Mouse (Mus musculus): ENCODE results near the gene Tbc1d24.

The Tbc1d24 gene

DNA sequence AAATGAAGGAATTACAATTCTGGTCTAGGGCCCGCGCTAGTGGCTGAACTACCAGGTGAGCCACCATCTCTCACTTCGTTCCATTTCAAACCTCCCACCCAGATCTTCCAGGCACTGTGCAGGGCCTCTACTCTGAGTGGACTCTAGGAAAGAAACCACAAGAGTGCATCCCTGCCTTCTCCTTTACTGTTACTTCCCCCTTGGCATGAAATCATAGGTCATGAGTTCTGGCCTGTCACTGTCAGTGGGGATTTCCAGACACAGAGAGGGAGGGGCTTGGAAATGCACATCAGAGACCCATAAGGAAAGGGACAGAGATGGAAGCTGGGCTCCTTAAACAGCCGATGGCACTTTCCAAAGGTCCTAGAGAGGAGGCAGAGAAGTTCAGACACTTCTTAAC, 33.6 kb downstream of the Tbc1d24 start:
- DNase-seq: peak; percentile 95

DNA sequence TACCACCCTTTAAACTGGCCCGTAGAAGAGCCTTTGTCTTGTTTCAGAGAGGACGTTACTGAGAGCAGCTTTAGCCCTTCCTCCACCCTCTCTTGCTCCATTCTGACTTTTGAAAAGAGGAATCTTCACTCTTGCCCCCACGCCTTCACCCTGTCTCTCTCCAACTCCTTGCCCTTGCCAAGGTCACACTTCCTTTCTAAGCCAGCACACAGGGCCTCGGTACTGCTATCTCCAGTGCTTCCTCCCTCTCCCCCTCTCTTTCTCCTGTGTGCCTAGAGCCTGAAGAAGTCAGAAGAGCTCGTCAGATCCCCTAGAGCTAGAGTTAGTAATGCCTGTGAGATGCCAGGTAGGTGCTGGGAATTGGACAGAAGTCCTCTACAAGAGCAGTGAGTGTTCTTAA, 34.6 kb downstream of the Tbc1d24 start:
- peak; percentile 94 for DNase-seq

DNA sequence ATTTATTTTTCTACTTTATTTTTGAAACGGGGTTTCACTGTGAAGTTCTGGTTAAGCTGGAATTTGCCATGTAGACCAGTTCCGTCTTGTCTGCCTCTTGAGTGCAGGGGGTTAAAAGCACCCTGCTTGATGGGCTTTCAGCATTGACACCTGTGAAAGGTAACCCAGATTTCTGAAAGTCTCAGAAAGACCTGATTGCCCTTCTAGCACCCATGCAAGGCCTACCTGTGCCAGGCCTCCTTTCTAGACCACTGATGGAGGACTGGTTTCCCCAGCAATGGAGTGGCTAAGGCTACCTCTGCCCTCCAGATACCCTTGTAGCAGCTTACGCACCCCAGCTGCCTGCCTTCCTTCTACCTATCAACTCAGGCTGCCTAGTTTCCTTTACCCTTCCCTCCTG, 35.2 kb downstream of the Tbc1d24 start:
- peak; percentile 91 for DNase-seq

DNA sequence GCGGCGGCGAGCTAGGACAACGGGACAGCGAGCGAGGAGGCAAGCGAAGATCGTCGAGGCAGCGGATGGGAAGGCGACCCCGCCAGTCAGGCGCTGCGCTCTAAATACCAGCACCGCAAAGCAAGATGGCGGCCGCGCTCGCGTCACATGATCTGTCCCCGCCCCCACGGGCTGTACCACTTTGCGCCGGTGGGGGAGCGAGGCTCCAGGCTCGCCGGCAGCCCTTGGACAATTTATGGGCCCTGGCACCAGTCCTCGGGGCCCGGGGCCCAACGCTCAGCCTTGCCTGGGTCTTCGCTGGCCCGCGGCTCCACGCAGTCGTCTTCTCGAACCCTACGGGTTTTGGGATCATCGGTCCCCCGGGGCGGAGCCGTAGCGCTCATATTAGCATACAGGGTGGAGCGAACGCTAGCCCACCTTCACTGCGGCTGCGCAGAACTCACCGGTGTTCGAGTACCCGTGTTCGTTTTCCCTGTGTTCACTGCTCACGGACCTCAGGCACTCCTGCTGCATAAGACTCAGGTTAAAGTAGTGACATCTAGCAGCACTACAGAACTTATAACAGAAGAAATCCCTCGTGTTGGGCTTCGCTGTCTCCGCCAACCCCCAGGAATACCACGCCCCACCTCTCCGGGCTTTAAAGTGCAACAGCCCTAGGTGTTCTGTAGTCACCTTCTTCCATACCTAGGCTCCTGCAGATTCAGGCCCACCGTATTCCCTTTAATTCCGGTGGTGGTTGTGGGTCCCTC, 35.9 kb downstream of the Tbc1d24 start, which contains the start of gene Atp6v0c:
TSS of gene Atp6v0c (minus strand) at position 386 of the 749 bp plus-strand sequence.
- peak; percentile 100 for DNase-seq

DNA sequence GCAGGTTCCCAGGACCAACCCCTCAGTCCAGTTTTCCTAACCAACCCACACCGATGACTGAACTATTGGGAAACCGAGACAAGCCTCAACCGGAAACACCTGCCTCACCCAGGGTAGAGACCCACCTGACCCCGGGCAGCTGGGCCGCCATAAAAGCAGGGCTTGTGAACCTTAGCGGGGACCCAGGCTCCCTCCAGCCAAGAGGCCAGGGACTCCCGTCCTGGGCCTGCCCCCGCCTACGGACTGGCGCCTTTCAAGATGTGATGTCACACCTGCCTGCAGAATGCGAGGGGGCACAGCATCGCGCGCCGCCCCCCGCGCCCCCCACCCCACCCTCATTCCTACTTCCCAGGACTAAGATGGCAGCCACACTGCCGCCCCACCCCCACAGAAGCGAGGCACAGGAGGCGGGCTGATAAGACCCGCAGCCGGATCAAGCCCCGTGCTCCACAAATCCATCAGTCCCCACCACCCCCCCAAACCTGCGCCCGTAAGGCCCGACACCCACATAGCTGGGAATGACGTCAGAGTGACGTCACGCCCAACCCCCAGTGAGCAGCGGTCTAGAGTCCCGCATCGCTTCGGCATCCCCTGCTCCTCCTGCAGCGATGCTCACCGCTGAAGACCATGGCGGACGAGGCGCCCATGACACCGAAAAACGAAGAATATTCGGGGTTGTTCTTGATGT, 36.6 kb downstream of the Tbc1d24 start:
- DNase-seq: peak; percentile 98

DNA sequence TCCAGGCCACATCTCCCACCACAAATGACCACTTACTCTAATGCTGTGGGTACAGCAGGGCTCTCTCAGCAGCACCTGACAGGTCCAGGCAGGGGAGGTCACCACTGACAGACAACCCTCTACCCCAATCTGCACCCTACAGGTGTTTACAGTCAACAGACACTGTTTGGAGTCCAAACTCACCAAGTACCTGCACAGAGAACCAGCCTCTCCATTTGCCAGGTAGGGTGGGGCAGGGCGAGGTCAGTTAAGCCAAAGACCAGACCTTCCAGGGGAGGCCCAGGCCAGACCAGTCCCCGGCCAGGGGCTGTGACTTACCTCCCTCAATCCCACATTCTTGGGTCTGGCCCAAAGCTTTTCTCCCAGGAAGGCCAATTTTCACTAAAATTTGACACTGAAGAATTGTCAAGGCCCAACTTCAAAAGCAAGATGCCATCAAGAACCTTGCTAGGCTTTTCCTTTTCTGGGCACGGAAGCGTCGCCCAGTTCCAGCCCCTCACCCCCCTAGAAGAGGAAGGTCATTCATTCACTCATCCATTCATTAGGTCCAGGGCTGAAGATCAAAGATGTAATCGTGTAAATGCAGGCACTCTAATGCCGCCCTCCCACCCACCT, 37.4 kb downstream of the Tbc1d24 start:
- DNase-seq: peak; percentile 93

DNA sequence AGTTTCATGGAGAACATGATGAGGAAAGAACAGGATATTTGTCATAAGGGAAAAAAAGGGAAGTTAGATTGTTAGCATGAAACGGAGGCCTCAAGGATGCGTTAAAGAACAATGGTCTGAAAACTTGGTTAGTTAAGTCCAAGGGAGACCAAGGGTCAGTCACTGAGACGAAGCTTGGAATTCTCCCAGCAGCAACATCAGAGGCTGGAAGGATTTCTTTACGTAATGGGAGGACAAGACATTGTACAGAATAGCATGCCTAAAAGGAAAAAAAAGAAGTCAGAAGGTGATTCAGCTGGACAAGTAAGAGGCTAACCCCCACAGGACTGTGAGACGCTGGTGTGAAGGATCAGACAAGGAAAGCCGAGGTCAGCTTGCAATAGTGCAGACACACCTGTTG, 38.2 kb downstream of the Tbc1d24 start:
- no peak for DNase-seq

DNA sequence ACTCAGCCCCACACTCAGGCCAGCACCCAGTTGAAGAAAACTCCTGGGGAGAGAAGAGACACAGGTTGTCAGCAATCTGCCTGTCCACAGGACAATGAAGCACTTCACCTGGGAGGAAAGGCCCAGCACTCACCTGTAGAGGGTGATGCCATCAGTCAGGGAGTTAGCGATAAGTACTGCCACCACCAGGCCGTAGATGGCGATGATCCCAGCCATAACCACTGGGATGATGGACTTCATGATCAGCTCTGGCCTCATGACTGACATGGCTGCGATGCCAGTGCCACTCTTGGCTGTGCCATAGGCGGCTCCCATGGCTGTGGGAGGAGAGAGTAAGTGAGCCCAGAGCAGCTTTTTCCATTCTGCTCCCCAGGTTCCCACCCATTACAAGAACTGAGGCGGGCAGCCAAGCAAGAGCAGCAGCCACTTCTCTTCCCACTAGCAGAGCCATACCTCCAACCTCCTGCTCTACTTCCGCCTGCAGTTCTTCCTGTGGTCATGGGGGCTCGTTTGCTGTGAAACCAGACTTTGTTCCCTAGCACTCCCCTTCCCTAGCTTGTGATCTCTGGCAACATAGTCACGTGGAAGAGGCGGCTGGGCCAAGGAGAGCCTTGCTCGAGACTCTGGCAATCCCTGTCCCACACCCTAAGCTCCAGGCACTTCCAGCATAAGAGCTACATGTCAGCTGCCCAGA, 40.6 kb downstream of the Tbc1d24 start:
- peak; percentile 97 for DNase-seq

DNA sequence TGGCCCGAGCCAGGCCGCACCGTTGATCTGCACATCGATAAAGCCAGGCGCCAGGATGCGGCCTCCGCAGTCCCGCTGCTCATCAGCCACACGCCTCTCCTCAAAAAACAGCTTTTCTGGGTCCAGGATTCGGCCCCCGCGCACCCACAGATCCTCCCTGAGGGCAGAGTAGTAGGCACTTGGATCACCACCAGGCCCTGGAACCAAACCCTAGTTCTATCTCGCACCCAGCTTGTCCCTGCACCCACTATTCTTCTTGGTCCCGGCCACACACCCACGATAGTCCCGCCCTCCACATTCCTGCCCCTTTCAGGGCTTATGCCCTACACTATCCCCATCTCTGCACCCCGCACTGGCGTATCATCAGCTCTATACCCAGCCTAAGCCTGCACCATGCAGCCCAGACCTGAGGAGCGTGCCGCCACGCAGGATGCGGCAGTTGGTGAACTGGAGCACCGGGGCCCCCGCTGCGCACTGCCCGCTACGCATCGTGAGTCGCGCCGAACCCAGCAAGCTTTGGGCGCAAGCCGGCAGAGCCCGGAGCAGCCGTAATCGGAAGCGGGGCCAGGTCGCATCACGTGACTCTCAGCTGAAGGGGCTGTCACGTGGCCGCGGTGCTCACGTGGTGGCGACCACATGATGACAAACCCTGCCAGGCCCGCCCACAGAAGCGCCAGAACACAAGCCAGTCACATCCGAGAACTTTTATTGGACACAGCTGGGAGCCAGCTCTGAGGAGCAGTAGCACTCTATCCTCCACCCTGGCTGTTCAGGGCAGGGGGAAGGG, 42.0 kb downstream of the Tbc1d24 start, which contains the start of gene Amdhd2:
TSS of gene Amdhd2 (minus strand) at position 591 of the 787 bp plus-strand sequence.
- peak; percentile 100 for DNase-seq

DNA sequence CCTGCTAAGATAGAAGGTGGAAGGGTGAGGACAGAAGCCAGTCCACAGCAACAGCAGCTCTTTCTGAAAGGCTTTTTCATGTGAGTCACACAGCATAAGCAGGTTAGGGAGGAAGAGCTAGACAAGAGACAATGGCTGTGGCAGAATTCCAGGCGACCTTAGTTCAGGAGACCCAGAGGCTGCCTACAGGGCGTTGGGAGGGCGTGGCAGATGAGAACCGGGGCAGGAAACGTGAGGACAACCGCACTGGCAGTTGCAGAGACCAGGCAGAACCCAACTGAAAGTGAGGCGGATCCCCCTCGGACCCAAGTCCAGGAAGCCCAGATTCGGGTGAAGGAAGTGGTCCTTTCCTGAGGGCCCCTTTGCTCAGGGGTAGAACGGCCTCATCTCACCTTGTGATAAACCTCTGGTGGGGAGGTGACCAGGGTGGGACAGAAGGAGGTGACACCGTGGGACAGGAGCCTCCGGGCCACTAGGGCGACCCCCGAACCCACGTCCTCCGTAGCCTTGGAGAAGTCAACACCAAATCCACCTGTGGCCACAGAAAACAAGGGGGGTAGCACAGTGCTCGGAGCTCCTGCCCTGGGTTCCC, 42.7 kb downstream of the Tbc1d24 start:
- peak; percentile 96 for DNase-seq

DNA sequence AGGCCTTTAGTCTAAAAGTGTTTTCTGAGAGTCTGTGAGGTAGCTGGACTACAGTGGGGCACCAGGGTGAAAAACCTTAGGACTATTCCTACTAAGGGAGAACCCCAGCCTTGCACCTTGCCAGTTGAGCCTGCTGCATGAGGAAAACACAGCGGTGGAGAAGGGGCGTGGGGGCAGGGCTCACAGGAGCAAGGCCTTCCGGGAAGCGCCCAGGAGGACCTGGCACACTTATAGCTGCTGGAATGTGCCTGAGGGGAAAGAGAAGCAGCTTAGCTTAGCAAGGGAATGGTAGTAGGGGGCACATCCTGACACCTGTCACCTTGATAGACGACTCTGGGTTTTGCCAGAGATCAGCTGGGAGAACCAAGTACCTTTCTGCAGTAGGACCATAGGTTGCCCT, 43.9 kb downstream of the Tbc1d24 start:
- DNase-seq: no peak

DNA sequence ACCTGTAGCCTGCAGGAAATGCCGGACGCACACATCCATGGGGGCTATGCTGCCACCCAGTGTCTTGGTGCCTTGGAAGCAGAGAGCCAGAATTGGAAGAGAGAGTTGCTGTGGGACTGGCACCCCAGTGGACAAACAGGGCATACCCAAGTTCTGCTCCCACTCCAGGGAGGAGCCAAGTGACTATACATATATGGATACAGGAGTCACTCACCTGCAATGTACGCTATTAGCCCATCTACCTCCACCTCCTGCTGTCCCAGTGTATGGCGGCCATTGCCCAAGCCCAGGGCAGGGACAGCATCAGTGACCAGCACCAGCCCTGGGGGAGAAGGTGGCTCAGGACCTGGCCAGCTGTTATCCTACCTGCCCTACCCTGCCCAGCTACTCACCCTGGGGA, 47.8 kb downstream of the Tbc1d24 start:
- DNase-seq: peak; percentile 88

DNA sequence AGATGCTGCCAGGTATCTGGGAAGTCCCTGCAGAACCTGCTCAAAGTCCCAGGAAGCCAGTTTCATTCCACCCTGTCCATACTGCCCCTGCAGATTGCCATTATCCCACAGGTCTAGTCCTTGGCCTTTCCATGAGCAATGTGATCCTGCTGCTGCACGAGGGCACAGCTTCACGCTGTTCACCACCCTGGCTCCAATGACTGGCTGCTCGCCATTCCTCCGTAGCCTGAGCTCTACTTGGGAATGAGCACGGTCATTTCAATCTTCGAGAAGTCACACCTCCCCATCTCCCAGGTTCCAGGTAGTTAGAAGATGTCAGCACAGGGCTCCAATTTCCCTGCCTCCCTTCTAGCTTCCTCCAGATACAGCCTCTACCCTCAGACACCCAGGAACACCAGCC, 48.2 kb downstream of the Tbc1d24 start:
- DNase-seq: peak; percentile 82

DNA sequence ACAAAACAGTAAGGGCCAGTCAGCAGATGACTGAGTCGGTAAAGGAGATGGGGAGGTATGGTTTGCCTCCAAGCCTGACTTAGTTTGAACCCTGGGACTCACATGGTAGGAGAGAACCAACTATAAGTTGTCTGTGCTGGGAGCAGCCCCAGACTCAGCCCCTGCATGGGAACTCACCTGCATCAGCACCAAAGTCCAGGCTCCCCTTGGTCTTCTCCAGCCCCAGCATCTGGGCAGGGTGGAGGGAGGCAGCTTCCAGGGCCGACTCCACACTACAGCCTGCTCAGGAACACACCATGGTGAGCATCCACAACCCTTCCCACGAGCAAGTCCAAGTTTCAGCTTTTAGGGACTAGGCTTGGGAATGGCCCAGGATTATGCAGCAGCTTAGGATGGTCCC, 49.0 kb downstream of the Tbc1d24 start:
- DNase-seq: peak; percentile 87

DNA sequence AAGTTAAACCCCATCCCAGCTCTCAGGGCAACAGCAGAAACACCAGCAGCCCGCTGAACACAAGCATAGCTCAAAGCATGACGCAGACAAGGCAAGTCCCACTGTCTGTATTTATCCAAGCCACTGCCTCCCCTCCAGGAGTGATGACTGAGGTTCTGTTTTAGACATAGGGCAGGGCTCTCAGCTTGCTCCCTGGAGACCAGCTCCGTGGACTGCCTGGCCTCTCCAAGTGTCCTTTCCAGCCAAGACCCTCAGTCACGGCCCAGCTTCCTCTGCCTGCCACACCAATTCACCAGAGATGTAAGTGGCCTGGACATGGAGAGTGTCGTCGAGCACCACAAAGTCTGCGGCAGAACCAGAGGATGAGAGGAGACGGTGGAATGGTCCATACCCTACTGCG, 49.6 kb downstream of the Tbc1d24 start:
- peak; percentile 88 for DNase-seq

DNA sequence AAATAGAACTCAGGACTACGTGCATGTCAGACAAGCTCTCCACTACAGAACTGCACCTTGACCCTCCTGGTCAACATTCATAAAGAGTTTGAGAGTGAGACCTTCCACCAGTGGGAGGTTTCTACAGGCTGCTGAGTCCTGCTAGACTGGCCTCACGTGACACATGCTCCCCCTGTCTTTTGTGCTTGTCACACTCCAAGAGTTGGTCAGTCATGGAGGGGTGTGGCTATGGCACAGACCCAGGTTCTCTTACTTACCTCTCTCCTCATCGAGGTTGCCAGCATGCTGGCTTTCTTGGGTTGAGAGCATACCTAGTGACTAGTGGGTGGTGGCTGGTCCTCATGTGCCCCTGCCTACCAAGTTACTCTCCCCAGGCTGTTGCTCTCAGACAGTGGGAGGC, 50.9 kb downstream of the Tbc1d24 start:
- no peak for DNase-seq

DNA sequence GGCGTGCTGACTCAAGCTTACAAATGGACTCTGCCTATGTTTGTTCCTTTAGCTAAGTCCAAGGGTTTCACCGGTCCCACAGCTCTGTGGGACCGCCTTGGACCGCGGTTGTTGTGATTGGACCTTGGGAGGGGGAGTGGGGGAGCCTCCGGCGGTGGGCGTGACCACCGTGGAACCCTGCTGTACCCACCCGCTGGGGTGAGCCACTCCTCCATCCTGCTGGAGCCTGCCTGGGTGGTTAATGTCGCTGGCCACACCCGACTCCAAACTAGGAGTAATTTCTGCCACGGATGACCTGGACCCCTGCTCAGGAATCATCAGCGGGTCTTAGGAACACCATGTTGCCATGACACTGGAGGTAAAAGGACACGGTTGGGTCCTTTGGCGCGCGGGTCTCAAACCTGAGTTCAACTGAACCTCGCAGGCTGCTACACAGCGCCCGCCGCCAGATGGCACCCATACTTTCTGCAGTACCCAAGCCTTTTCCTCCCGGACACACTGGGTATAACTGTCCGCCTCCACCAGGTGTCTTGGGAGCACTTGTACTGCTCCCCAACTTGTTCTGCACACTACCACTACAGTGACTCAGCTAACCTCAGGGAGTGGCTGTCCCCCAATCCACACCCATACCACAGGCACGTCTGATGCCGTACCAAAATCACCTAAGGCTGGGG, 53.3 kb downstream of the Tbc1d24 start:
- DNase-seq: peak; percentile 97

DNA sequence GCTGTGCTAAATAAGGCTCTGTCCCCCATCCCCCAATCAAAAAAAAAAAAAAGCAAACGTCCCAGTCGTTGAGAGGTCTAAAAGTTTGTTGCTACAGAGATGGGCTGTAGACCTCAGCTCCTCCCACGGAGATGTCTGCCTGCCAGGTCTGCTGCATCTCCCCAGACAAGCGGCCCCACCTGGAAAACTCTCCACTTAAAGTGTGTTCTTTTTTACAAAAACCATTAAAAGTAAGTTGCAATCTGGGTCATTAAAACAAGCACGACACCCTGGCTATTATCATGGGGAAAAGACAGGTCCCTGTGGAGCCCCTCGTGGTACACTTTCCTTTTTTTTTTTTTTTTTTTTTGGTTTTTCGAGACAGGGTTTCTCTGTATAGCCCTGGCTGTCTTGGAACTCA, 54.0 kb downstream of the Tbc1d24 start:
- DNase-seq: no peak

DNA sequence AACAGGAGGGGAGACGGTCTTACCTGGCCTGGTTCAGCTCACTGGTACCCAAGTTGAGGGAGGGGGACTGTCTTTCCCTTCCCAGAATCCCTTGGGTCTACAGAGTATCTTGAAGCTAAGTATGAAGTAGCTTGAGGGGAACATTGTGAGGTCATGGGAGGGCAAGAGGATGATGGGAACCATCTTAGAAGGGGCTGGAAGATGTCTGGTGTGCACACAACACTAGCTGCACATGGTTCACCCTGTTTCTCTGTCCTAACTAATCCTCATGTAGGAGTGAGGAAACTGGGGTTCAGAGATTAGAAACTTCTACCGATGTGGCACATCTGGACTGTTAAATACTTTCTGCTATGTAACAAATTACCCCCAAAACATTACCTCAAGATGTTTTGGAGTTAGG, 54.5 kb downstream of the Tbc1d24 start, which contains the start of gene Pdpk1:
TSS of gene Pdpk1 (minus strand) at position 101 of the 400 bp plus-strand sequence.
- DNase-seq: no peak

DNA sequence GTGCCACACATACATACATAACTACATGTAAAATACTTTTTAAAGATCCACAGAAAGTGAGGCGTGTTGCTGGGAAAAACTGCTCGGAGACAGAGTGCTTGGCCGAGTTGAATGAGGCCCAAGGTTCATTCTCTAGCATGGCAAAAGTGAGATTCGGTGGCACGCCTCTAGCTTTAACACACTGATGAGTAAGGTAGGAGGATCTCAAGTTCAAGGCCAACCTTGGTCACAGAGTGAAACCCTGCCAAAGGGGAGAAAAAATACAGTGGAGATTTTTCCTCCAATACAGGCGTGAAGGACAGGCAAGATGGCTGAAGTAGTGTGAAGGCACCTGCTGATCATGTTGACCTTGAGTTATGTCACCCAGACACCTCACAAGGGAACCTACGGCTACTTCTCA, 55.9 kb downstream of the Tbc1d24 start:
- no peak for DNase-seq

DNA sequence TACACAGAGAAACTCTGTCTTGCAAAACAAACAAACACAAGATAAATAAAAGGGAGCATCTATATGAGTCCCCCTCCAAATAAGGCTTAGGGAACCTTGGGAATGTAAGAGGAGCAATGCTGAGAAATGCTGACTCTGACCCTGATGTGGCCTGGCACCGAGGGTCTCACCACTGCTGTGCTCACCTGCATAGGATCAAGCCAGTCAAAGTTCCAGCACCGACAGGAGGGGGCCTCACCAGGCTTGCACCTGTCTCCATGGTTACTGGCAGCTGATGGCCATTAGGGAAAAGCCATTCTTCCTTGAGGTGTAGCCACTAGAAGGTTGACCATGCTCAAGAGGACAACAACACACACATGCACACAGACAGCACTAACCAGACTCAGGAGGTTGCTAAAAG, 62.5 kb downstream of the Tbc1d24 start:
- DNase-seq: peak; percentile 91

Measured in heart, adult 11 months (tissue).